Mouse (Mus musculus) liver, embryonic 14.5 days (tissue): ENCODE data around the gene Neu3. TPM values are rescaled to one million over a fixed set of nuclear protein-coding genes. Genes with fewer than 3 reads are reported as not detected.

Experiments
- ATAC-seq: fragments of 200-750 bp; cut with Nextera tagmentation; 2 replicates; pipeline ENCODE4 v1.8.0; 2017; ENCODE audit warnings: moderate number of reproducible peaks, mild to moderate bottlenecking, moderate library complexity; ENCODE audit not compliant: insufficient read depth
- DNase-seq, 3 experiments: peaks; one replicate each; pipeline ENCODE4 v3.0.0-alpha.2; 2012 to 2013; ENCODE audit warnings: low read depth in 3 of 3, low spot score in 3 of 3
- H3K27ac ChIP-seq: fragments of 300-500 bp; sonication (generic); 2 replicates; pipeline ENCODE4 v1.5.1; 2014; ENCODE audit warnings: moderate library complexity, mild to moderate bottlenecking, control low read depth, inconsistent platforms
- H3K27me3 ChIP-seq: fragments of 300-500 bp; sonication (generic); 2 replicates; pipeline ENCODE4 v1.6.1; 2014; ENCODE audit warnings: mild to moderate bottlenecking, low read length, moderate library complexity; ENCODE audit not compliant: control insufficient read depth, insufficient read depth
- H3K36me3 ChIP-seq: fragments of 300-500 bp; sonication (generic); replicated peaks from 2 replicates; pipeline ENCODE4 v1.6.1; 2014; ENCODE audit warnings: low read depth; ENCODE audit not compliant: control insufficient read depth, insufficient read depth
- H3K4me1 ChIP-seq, 2 experiments: fragments of 200-500 bp in 1 of 2; fragments of 300-500 bp in 1 of 2; sonication (generic) in 1 of 2; replicated peaks; 2 replicates each; pipeline ENCODE4 v1.6.1; 2012 to 2014; ENCODE audit warnings: antibody characterized with exemption in 1 of 2, inconsistent platforms in 1 of 2, low read length in 1 of 2; ENCODE audit not compliant: control insufficient read depth in 2 of 2, insufficient read depth in 2 of 2
- H3K4me2 ChIP-seq: fragments of 300-500 bp; sonication (generic); 2 replicates; pipeline ENCODE4 v1.6.1; 2014; ENCODE audit warnings: low read depth, mild to moderate bottlenecking, control low read depth, moderate library complexity
- H3K4me3 ChIP-seq, 2 experiments: fragments of 200-500 bp in 1 of 2; fragments of 300-500 bp in 1 of 2; sonication (generic) in 1 of 2; 2 replicates each; pipeline ENCODE4 v1.5.1; 2012 to 2014; ENCODE audit warnings: low read depth in 2 of 2, low read length in 2 of 2, mild to moderate bottlenecking in 2 of 2, control low read depth in 1 of 2, inconsistent platforms in 1 of 2, moderate library complexity in 1 of 2; ENCODE audit not compliant: insufficient read depth in 1 of 2
- H3K9ac ChIP-seq: fragments of 300-500 bp; sonication (generic); replicated peaks from 2 replicates; pipeline ENCODE4 v1.6.1; 2014; ENCODE audit warnings: mild to moderate bottlenecking, control low read depth, moderate library complexity
- H3K9me3 ChIP-seq: fragments of 300-500 bp; sonication (generic); 2 replicates; pipeline ENCODE4 v1.6.1; 2016; ENCODE audit warnings: low read length, mixed read lengths; ENCODE audit not compliant: control insufficient read depth
- CTCF ChIP-seq: IDR thresholded peaks from 2 replicates; pipeline ENCODE4 v1.5.1; 2016; ENCODE audit warnings: antibody characterized with exemption, low read depth, control low read depth
- EP300 ChIP-seq: IDR thresholded peaks from 2 replicates; pipeline ENCODE4 v1.6.1; 2016; ENCODE audit warnings: antibody characterized with exemption, low read depth
- WGBS: fragments of 180-500 bp; shearing (Covaris S2); extraction: QIAGEN DNeasy Blood & Tissue Kit; methylation state at CpG from one replicate; pipeline ENCODE4 v1.1.7; 2014; ENCODE audit not compliant: insufficient replicate concordance; 5-methylcytosine and 5-hydroxymethylcytosine counted together
- polyA plus RNA-seq, 2 experiments: library from polyadenylated mRNA; depleted of rRNA in 1 of 2; stranded (reverse) in 1 of 2; unstranded in 1 of 2; fragments of >200 nt; fragmentation: Nextera tagmentation in 1 of 2; extraction: Ambion mirVana in 1 of 2; gene quantifications; 2 replicates each; pipeline versions ENCODE4 v1.2.1 to v1.2.3; 2012 to 2014

The Neu3 gene
- 3.5 and 4.1 TPM in 2 replicates for polyA plus RNA-seq (2012; rRNA removed)
- 2.9 and 3.2 TPM in 2 replicates for polyA plus RNA-seq (2014; fragmentation: Nextera tagmentation; extraction: Ambion mirVana)

DNA sequence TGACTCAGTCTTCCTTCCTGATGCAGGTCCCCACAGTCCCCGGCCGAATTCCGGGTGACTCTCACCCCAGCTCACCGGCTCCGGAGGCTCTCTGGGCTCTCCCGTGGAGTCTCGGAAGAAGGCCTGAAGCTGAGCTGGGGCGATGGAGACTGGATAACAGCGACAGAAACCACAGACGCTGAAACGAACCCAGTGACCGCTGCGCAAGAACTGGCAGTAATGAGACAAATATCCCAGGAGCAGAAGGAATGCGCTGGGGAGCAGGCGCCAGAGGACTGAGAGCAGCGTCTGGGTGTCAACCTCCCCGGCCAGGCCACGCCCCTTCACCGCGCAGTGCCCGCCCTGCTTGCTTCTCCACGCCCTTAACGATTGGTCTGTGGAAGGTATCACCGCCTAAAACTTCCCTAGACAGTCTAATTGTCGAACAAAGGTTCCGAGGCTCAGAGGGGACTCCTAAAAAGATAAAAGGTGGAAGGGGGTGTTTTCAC is at the start of gene Neu3:
Gene Neu3 (minus strand): TSS at position 335 of the 488 bp plus-strand sequence.
- WGBS, result under 1% methylated on average over 26 of the region's 26 CpGs
- H3K36me3 ChIP-seq, result peaks cover under 1% of the 10 kb centered on the region
- H3K27ac ChIP-seq, result peak within 1 kb of the TSS; percentile 92
- peaks cover 36 to 43% of the 10 kb centered on the region in 2 experiments for H3K4me1 ChIP-seq
- no peaks in the 10 kb centered on the region for H3K9me3 ChIP-seq
- ATAC-seq (peak; percentile 90), DNase-seq (peak; percentile 87 to 92 (median 89))
- peak; percentile 56 for TF ChIP-seq CTCF
- TF ChIP-seq EP300, result no peak
- no peaks in the 10 kb centered on the region for H3K27me3 ChIP-seq
- peak within 1 kb of the TSS; percentile 91 for H3K4me2 ChIP-seq
- peak within 1 kb of the TSS; percentile 81 to 92 for H3K4me3 ChIP-seq
- H3K9ac ChIP-seq, result peak within 1 kb of the TSS; percentile 93

DNA sequence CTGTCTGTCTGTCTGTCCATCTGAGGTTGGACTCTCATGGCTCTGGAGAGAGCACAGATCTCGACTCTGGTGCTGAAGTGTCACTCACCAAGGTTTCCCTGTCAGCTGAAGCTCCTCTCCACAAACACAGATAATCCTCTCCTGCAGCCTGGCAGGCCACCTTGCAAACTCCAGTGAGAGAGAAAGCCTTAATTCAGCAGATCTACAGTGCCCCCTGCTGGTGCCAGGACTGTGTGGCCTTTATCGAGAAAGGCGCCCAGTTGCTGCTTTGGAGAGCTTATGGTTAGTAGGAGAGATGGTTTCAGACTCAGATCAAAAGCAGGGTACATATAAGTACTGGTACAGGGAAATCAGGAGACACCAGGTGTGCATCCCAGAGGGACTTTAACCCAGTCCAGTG is 48.1 kb upstream of the Neu3 start:
- DNase-seq (peak; percentile 58 to 60 (median 60)), ATAC-seq (no peak)
- Histone ChIP-seq H3K27me3 (no peaks in the 10 kb centered on the region), H3K4me3 (no peak overlapping the region), H3K36me3 (no peaks in the 10 kb centered on the region), H3K4me2 (no peak overlapping the region), H3K9me3 (no peaks in the 10 kb centered on the region), H3K27ac (no peak overlapping the region), H3K4me1 (no peaks in the 10 kb centered on the region), H3K9ac (no peak overlapping the region)
- TF ChIP-seq CTCF, result peak; percentile 95
- TF ChIP-seq EP300, result no peak
- WGBS, result 0% methylated on average over 3 of the region's 3 CpGs

DNA sequence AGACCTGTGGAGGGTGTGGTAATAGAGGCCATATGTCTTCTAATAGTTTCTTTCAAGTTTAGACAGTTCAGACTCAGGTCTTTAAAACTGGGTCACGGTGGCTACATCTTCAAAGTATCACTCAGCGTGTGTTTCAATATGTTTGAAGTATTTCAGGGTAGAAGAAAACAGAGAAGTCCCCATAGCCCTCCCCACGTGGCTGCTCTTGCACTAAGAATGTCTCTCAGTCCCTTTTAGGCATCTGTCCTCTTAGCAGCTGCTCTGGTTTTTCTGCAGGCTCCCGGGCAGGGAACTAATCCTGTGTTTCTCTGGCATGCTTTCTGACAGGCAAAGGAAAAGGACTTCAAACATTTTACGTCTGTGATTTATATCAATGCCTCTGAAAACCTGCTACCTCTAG is 47.7 kb upstream of the Neu3 start:
- ATAC-seq (no peak), DNase-seq (no peak)
- Histone ChIP-seq H3K4me1 (no peaks in the 10 kb centered on the region), H3K36me3 (no peaks in the 10 kb centered on the region), H3K9me3 (no peaks in the 10 kb centered on the region), H3K9ac (no peak overlapping the region), H3K4me3 (no peak overlapping the region), H3K4me2 (no peak overlapping the region), H3K27ac (no peak overlapping the region), H3K27me3 (no peaks in the 10 kb centered on the region)
- no peak for TF ChIP-seq CTCF
- TF ChIP-seq EP300, result no peak
- WGBS, result 45% methylated on average over 5 of the region's 5 CpGs

DNA sequence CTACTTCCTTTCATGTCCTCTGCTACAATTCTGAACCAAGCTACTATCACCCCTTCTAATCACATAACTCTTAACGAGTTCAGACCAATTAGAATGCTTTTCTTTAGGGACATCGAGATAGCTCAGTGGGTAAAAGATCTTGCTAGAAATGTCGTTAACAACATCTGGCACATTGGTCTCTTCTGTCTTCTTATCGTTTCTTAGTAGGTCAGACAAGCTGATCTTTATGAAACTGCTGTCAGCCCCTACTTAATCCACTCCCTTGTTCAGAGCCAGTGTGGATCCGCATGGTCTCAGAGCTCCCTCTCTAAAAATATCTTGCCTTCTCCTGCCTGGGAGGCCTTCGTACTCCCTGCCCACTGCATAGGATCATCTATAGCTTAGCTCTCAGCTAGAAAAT is 45.7 kb upstream of the Neu3 start:
- WGBS, result 53% methylated on average over 6 of the region's 6 CpGs
- no peaks in the 10 kb centered on the region for H3K36me3 ChIP-seq
- no peaks in the 10 kb centered on the region for H3K27me3 ChIP-seq
- TF ChIP-seq CTCF (no peak), EP300 (no peak)
- no peak overlapping the region for H3K27ac ChIP-seq
- ATAC-seq, result no peak
- no peak overlapping the region for H3K4me3 ChIP-seq
- H3K4me1 ChIP-seq, result no peaks in the 10 kb centered on the region
- H3K9me3 ChIP-seq, result no peaks in the 10 kb centered on the region
- DNase-seq, result no peak
- H3K4me2 ChIP-seq, result no peak overlapping the region
- no peak overlapping the region for H3K9ac ChIP-seq

DNA sequence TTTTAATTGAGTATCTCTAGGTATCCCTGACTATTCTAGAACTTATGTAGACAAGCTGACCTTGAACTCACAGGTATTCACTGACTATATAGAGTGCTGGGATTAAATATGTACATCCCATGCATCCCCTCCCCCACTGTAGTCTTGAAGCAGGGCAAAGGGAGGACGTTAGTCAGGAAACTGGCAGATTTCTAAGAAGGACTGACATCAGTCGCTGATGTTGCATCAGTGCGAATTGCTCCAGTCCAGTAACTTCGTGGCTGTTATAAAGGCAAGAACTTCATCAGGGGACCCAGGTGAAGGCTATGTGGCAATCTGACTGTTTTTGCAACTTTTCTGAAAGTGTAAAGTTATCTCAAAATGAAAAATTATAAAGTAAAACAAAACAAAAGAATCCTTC is 41.1 kb upstream of the Neu3 start:
- no peak overlapping the region for H3K4me3 ChIP-seq
- 0 out of 4 replicates have a peak, but pooled peaks cover 0 to 1% of the 10 kb centered on the region in 2 experiments for H3K4me1 ChIP-seq
- H3K9ac ChIP-seq, result no peak overlapping the region
- 36% methylated on average over 4 of the region's 4 CpGs for WGBS
- no peaks in the 10 kb centered on the region for H3K27me3 ChIP-seq
- no peak for ATAC-seq
- TF ChIP-seq CTCF, result no peak
- TF ChIP-seq EP300, result no peak
- no peak overlapping the region for H3K27ac ChIP-seq
- H3K9me3 ChIP-seq, result no peaks in the 10 kb centered on the region
- no peak for DNase-seq
- H3K36me3 ChIP-seq, result no peaks in the 10 kb centered on the region
- no peak overlapping the region for H3K4me2 ChIP-seq
